Mouse (Mus musculus) olfactory bulb, adult 2 months (tissue): Measurements from ENCODE around the gene Fbxl22.

ENCODE experiments used
- CTCF ChIP-seq: fragments of 200-500 bp; IDR thresholded peaks from 2 replicates; pipeline ENCODE4 v1.5.1; 2012; ENCODE audit warnings: low read depth, mild to moderate bottlenecking, low read length, moderate library complexity; ENCODE audit not compliant: insufficient read depth
- POLR2A ChIP-seq: fragments of 200-500 bp; IDR thresholded peaks from 2 replicates; pipeline ENCODE4 v1.6.1; 2012; ENCODE audit warnings: mild to moderate bottlenecking, low read depth, low read length, moderate library complexity; ENCODE audit not compliant: insufficient read depth

GRCm38 (mm10) chr9:66465087-66465486 lies 49.3 kb downstream of the Fbxl22 start:
- TF ChIP-seq POLR2A (no peak), CTCF (no peak)
